Mouse (Mus musculus) small intestine, adult 2 months (tissue): ENCODE data around the gene Cep41.

Experiments used
- CTCF ChIP-seq: fragments of 200-500 bp; IDR thresholded peaks from 2 replicates; pipeline ENCODE4 v1.5.1; 2012; ENCODE audit warnings: low read depth, mild to moderate bottlenecking, control low read depth, inconsistent platforms, low read length, moderate library complexity, mixed read lengths; ENCODE audit not compliant: insufficient replicate concordance, insufficient read length; ENCODE audit errors: extremely low read depth
- POLR2A ChIP-seq: fragments of 200-500 bp; IDR thresholded peaks from 2 replicates; pipeline ENCODE4 v1.6.1; 2012; ENCODE audit warnings: low read depth, mild to moderate bottlenecking, control low read depth, inconsistent platforms, low read length, moderate library complexity

- TF ChIP-seq CTCF = no peak
- no peak for TF ChIP-seq POLR2A
These were observed 88.4 kb downstream of the Cep41 start for GRCm38 (mm10) chr6:30605111-30605510.
